Mouse (Mus musculus) Muller cell, postnatal 12 days (primary cell): ENCODE results near the gene Pml.

Source experiments
- DNase-seq: peaks from one replicate; pipeline ENCODE4 v3.0.0-alpha.2; 2015; ENCODE audit errors: inconsistent ontology term

Pml gene

DNA sequence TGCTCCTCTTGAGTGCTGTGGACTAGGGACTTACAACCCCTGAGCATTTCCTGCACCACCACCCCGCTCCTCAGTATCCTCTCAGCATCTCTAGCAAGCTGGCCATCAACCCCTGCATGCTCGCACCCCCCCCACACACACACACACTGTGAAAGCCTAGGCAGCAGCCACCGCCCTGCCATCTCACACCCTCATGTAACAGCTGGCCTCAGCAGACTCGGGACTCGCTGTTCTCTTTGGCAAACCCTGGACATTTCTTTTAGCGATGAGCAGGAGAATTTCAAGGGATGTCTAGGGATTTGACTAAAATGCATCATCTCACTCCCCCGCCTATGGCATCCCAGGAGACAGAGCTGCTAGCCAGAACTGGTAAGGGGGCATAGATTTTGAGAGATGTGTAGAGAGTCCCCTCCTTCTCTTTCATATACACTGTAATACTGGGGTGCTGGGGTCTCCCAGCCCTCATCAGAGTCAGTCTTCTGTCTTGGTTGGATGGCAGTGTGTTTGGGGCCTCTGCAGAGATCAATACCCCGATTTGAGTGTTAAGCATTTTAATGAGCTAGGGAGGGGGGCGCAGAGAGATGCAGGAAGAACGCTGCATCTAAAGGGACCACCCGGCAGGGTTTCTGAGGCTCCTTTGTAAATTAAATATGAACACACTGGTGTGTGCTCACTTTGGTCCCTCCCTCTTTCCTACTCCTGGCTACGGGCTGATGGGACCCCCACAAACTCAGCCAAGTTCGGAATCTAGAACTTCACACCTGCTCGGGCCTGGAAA, 46.7 kb downstream of the Pml start:
- DNase-seq = no peak

DNA sequence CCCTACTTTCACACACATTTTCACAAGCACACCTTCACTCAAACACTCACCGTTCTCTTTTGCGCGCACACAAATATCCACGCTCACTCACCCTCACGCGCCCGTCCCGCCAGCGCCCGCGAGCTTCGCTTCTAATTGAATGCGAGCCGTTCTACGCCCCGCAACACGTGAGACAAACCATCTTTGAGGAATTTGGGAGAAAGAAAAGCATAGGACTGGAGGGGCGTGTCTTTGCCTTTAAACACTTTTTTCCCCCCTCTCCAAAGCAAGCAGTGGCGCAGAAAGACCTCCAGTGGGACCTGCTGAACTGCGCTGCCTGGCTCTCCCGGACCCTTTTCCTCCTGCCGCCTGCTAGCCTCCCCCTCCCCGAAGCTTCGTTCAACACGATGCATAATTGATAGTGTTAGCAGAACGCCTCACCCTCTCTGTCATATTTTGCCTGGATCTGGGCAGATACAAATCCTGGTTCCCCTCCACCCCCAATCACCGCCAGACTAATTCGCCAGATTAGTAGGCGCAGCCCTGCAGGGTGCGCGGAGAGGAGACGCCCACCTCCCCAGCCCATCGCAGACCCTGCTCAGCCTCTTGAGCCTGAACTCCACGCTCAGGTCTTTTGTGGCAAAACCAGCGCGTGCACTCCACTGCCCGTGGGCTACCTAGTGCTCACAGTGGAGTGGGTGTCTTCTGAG, 47.6 kb downstream of the Pml start:
- peak; percentile 16 for DNase-seq

DNA sequence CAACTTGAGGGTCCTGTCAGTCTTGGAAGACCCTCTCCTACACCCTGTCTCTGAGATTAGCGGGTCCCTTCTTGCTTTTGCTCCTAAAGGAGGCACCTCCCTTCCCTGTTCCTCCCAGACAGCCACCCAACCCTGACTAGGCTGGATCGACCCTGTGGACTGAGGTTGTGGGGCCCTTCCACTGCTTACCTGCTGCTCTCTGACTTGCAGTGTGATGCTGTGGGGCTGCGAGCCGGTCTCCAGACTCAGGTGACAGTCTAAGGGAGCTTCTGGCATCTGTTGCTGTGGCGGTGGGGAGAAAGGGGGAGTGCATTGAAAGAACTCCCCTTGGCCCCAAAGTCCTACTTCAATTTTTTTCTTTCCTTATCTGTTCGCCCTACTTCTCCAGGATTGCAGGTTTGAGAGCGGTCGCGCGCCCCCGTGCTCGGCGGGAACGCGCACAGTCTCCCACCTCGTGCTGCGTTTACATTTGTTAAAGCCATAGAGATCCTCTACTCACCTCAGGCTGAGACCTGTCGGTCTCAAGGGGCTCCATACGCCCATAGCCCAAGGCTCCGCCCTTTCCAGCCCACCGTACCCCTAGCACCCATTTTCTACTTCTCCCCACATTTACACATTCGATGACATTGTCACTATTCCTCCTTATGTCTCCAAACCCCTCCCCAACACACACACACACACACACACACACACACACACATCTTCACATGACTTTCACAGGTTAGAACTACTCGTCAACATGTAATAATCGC, 48.3 kb downstream of the Pml start:
- no peak for DNase-seq

DNA sequence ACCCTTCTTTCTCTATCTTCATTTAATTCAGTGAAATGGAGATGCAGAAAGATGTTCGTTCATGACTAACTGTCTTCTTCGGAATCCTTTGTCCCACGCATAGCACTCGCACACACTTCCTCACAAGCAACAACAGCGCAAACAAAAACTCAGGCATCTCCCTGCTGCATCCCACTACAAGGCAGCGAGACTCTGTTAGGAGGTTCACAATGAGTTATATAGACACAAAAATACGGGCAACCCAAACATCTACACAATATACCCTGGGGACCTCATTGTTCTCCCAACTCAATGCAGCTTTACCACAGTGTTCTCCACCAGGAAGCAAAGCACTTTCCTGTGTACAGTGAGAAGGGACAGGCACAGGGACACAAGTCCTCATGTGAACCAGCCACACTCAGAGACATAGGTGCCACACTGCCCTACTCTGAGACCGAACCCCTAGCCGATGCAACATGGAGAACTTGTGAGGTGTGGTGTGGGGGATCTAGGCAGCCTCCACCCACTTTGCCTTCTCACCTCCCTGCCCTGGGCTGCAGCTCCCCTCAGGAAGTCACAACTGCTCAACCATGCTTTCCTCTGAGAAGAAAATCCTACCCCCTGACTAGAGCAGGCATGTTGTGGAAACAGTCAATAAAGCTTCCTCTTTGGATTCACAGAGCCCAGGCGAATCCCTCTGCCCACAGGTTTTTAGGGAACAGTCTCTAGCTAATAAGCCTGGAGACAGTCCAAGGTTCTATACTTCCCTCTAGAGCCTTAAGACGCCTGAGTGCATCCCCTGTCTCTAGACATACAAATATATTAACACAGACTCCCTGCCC, 49.1 kb downstream of the Pml start:
- DNase-seq = no peak

DNA sequence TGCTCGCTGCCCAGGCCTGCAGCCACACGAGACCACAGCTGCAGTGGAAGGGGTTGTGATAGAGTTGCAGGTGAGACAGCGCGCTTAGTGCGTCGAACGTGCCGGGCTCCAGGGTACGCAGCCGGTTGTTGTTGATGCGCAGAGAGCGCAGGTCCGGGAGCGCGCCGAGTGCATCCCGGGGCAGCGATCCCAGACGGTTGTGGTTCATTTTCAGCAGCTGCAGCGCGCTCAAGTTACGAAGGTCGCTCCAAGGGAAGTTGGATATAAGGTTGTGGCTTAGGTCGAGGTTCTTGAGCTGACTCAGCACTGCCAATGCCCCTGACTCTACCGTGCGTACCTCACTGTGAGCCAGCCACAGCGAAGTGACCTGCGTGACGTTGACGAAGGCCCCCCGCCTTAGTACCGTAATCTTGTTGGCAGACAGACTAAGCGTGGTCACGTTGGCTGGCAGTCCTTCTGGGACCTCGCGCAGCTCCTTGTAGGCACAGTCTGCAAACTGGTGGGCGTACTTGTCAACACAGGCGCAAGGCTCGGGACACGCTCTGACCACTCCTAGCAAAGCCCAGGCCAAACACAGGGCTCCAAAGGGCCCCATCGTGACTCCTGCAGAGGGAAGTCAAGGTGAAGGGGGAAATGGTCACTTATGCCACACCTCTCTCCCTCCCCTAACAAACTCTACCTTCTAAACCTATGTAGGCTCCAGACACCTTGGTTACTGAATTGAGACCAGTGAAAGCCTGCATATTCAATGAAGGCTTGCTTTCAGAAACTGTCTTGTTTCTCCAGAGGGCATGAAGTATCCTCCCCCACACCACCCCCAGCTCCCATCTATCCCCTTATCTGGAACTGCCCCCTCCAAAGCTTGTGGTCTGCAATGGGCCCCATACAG, 50.0 kb downstream of the Pml start:
- DNase-seq = no peak

DNA sequence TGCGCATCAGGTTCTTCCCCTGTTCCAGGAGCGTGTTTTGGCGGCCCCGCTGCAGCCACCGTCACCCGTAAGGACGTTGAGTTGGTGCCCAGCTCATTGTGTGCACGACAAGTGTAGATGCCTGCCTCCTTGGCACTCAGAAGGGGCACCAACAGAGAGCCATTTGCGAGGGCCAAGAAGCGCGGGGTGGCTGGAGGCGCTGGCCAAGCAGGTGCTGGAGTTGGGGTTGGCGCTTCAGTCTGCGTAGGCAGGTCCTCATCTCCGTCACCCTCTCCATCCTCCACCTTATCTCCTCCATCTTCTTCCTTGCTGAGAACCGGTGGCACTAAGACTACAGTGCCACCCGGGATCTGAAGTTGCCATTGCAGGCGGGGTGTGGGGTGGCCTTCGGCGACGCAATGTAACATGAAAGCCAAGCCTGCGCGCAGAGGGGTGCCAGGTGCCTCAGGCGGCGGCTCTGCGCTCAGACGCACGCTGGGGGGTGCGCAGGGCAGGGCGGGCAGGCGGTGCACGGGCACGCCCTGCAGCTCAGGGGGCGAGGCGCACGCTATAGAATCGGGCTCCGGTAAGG, 50.7 kb downstream of the Pml start:
- peak; percentile 19 for DNase-seq

DNA sequence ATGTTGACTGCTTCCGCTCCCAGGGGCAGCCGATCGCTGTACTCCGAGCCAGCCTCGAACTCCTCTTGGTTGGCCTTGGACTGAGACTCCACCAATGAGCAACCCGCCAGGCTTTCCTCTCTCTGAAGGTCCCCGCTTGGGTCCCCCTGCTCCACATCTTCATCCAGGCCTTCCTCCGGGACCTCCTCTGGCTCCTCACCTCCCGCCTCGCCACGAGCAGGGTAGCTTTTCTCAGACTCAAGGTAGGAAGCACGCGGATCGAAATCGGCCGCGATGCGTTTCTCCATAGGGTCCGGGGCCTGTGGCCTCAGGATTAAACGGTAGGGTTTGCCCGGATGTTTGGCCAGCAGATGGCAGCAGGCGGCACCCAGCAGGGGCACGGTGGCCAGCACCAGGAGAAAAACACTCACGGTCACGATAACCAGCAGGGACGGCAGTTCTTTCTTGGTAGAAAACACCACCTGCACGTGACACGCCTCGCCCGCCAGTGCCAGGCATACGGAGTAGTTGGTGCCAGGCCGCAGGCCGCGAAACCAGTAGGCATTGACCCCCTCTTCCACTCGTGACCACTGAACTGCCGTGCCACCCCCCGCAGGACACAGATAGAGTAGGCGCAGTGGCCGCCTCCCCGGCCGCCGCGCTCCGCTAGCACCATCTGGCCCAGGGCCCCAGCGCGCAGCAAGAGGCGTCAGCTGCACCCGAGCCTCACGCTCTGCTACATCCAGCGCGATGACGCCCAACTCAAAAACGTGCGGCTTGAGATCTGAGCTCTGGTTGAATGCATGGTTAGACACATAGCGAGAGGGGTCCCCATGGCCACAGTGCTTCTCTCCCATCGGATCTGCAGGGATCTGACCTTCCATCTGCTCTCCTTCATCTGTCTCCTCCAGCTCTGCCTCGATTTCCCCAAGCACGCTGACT, 51.5 kb downstream of the Pml start:
- peak; percentile 44 for DNase-seq

DNA sequence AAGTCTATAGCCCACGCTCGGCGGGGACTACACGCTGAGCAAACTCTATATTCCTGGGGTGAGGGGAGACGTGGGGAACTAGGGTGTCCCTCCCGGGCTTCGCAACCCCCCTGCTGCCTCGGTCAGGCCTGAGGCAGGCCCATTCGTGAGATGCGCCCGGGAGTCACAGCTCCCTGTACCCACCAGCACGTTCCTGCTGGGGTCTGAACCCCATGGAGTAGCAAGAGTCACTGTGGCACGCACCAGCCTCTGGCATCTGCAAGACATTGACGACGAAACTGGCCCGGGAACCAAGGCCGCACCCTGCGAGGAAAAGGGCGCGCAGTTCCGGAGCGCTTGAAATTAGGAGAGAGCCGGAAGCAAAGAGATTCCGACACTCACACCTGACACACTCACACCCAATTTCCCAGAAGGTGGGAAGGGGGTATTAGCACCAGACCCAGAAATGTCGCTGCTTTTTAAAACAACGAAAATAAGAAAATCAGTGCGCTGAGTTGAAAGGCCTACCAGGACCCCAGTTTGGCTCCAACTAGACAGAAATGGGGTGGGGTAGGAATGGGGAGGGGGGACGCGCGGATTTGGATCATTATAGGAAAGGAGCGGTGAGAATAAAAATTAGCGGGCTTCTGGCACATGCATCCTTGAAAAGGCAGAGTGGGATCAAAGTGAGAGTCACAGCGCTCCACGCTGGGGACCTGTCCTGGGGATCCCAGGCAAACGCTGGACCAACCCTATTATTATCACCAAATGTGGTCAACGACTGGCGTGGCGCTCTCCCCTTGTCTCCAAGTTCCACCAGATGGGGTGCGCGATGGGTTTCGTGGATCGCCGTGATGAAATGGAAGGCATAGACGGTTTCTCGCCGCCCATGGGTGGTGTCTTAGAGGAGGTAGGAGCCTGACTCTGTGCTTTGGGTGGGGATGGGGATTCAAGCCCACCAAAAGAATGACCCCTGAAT, 52.7 kb downstream of the Pml start:
- DNase-seq = no peak

DNA sequence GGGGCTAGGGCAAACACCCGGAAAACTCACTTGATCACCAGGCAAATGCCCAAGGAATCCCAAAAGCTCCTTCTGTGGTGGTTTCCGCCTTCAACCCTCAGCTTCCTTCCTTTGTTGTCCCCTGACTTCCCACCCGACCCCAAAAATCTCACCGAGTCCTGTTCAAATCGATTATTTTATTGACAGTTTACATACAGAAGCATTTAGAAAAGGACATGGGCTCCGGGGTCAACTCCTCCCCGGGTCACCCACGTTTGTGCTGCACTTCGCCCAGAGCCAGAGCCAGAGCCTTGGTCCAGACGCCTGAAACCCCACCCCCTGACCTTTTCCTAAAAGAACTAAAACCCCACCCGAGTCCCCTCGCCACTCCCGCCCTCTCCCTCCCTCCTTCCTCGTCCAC, 53.4 kb downstream of the Pml start:
- no peak for DNase-seq

DNA sequence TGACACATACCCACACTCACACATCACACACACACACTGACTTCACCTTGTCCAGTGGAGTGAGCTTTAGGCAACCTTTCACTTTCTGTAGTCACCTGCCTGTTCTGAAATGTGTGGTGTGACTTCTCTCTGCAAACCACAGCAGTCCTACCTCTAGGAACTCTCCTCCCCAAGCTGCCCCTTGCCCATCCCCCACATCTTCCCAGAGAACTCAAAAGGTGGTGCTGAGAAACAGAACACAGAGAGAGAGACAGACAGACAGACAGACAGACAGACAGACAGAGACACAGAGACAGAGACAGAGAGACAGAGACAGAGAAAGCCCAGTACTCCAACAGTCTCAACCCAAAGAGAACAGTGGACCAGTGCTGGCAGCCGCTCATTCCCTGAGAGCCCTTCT, 53.9 kb downstream of the Pml start:
- no peak for DNase-seq

DNA sequence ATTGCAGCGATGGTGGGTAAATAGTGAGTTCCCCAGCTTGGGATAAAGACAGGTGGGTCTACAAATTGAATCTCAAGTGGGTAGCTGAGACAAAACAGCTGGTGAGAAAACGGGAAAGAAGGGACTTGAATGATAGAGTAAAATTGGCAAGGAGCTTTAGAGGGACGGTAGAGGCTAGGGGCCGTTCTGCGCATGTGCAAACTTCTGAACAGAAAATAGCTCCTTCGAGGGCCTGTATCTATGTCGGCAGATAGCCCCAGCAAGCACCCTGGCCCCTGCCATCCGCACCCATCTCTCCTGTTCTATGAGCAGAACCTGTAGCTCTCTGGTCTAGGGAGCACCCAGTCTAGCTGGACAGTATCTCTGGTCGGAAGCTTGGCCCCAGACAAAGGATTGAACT, 55.4 kb downstream of the Pml start:
- no peak for DNase-seq

DNA sequence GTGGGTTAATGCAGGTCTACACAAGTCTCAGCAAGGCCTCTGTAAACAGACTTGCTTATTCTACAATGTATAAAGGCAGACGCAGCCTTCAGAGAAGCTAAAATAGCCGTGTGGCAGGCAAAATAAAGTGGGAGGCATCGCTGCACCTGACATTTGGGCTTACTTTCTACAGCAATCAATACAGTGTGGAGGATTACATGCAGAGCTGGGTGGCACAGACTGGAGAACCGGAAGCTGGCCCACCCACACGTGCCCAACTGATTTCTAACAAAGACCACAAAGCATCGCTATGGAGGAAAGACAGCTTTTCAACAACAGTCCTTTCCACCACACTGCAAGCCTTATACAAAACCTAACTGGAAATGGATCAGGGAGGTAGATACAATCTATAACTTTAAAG, 65.1 kb downstream of the Pml start:
- DNase-seq = no peak

DNA sequence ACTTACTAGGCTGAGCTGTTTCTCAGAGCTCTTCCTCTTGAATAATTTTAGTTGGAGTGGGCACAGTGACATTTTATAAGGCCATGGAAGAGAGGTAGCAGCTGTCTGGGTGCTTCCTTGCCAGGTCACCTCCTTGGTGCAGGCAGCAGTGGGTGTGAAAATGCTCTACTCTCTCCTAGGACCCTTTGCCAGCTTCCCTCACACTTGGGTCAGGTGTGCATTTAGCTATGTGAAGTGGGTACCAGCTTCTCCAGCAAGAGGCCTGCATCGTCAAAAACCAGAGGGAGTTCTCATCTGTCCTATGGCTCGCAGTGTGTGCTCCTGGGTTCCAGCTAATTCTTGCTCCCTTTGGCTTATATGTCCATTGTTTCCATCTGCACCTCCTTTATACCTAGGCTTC, 70.2 kb downstream of the Pml start:
- DNase-seq = no peak

DNA sequence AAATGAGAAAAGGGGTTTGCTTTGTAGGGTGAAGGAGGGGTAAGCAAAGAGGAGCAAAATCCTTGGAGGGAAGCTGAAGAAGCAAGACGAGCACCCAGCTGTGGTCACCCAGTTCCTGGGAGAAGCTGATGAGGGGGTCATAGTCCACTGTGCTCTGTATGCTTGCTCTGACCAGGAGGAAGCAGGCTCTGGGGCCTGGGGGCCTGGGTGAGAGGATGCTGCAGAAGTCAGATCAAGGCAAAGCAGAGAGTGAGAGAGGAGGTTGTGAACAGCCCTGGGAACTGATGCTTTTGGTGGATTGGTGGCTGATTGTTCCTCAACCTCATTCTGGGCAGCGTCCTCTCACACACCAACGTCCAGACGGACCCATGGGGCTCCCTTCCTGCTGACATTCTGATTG, 72.4 kb downstream of the Pml start:
- no peak for DNase-seq

DNA sequence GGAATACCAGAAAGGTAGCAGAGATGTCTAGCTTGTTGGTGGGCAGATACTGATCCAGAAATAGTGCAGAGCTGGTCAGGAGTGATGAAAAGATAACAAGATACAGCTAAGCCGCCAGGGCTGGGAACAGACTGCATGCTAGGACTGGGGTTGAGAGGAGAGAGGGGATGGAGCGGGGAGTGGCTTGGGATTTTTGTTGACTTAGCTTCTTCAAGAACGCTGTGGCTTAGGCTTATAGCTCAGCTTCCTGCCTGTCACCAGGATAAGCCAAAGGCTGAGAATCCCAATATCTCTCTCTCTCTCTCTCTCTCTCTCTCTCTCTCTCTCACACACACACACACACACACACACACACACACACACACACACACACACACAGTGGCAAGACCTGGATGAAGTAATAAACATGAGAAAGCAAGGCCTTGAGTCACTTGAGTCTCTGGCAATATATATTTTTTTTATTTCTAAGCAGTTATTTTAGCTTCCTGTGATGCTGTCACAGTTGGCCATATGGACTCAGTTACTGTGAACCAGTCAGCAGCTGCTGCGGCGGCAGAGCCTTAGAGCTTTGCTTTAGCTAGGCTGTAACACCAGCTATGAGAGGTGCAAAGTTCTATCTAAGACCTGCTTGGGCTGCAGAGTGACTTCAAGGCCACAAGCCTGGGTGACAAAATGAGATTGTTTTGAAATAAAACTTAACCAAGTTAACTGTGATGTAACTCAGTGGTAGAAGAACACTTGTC, 73.7 kb downstream of the Pml start:
- no peak for DNase-seq

DNA sequence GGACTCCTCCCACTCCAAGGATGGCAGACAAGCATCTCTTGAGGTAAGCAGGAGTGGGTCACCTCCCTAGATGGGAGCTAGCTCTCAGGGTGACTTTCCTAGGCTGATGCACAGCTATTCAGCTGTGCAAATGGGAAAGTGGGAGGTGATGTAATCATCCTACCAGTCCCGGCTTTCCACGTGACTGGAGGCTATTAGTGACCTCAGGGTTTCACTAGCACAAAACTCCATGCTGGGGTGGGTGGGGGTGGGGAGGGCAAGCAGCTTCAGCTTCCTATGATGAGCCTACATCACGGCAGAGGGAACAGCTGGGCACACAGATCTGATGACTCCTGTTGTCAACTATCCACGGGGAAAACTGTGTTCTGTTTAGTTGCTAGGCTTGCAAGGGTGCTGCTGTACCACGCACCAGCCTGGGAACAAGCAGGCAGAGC, 74.8 kb downstream of the Pml start:
- DNase-seq = peak; percentile 62

DNA sequence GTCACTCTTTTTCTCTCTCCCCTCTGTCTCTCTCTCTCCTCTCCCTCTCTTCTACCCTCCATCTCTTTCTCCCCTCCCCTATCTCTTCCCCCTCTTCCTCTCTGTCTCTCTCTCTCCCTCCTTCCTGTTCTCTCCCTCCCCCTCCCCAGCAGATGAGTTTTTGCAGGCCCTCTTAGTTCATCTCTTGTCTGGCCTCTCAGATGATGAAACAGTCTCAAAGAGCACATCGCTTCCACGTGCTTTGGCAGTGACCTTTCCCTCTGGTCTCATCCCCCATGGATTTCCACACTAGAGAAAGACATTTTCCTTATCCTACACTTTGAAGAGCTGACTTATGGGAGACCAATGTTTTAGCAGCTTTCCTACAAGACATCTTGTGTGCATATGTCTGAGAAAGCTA, 76.7 kb downstream of the Pml start:
- DNase-seq = no peak

DNA sequence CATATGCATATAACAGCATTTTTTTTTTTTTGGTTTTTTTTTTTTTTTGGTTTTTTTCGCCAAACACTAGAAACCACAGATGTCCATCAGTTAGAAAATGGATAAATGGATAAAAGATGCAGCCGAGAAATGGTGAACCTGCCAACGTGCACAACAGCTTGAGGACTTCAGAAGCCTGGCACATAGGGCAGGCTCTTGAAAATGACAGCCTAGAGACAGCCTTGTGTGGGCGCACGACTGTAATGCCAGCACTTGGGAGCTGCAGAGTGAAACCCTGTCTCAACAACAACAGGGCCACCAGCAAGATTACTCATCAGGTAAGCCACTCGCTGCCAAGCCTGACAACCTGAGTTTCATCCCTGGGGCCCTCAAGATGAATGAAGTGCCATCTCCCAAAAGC, 80.2 kb downstream of the Pml start:
- DNase-seq = no peak
